Mouse (Mus musculus): Measurements from ENCODE around the gene Olfr1358. TPM values are rescaled to one million over a fixed set of nuclear protein-coding genes. Genes with fewer than 3 reads are reported as not detected.
"Not testable (repeated sequence)": the region's sequence is repeated elsewhere in the genome, so short reads cannot be mapped to it uniquely, and the experiment has no call there.

The Olfr1358 gene
- polyA plus RNA-seq, 1 experiment from 2014 or later, result not detected

- H3K4me1 ChIP-seq, result peaks cover 8% of the 10 kb centered on the region
- H3K4me3 ChIP-seq, result peak overlapping the region; percentile 51
- WGBS, result 9% methylated on average over 26 of the region's 26 CpGs
- H3K9me3 ChIP-seq, result no peaks in the 10 kb centered on the region
- peak; percentile 88 for DNase-seq (ENCODE audit: low spot score)
- no peaks in the 10 kb centered on the region for H3K36me3 ChIP-seq (replicated peaks)
- peak overlapping the region; percentile 51; the same call in 1 of the 2 replicates for H3K27ac ChIP-seq (replicated peaks)
- peaks cover 43% of the 10 kb centered on the region for H3K27me3 ChIP-seq (replicated peaks; ENCODE audit: low read depth, poor library complexity, severe bottlenecking)
Observed at GRCm38 (mm10) chr10:78487431-78488086, 29.7 kb upstream of the Olfr1358 start.

- no peaks in the 10 kb centered on the region for H3K27me3 ChIP-seq (replicated peaks; ENCODE audit: low read depth, poor library complexity, severe bottlenecking)
- H3K9me3 ChIP-seq, result no peaks in the 10 kb centered on the region
- DNase-seq (ENCODE audit: low spot score), result no peak
- 74% methylated on average over 6 of the region's 6 CpGs for WGBS
- H3K27ac ChIP-seq (replicated peaks), result no peak overlapping the region
- H3K4me1 ChIP-seq, result no peaks in the 10 kb centered on the region
- H3K4me3 ChIP-seq, result no peak overlapping the region
- H3K36me3 ChIP-seq (replicated peaks), result no peaks in the 10 kb centered on the region
Observed at GRCm38 (mm10) chr10:78502986-78503733, 14.1 kb upstream of the Olfr1358 start.

GRCm38 (mm10) chr10:78519792-78520191 is 2.6 kb downstream of the Olfr1358 start:
- Histone ChIP-seq H3K4me3 (no peak overlapping the region), H3K36me3 (replicated peaks) (no peaks in the 10 kb centered on the region), H3K27me3 (replicated peaks; ENCODE audit: low read depth, poor library complexity, severe bottlenecking) (no peaks in the 10 kb centered on the region), H3K4me1 (no peaks in the 10 kb centered on the region), H3K9me3 (no peaks in the 10 kb centered on the region), H3K27ac (replicated peaks) (no peak overlapping the region)
- no peak for DNase-seq (ENCODE audit: low spot score)
- 87% methylated on average over 9 of the region's 9 CpGs for WGBS

- Histone ChIP-seq H3K9me3 (no peaks in the 10 kb centered on the region), H3K4me1 (no peaks in the 10 kb centered on the region), H3K27me3 (replicated peaks; ENCODE audit: low read depth, poor library complexity, severe bottlenecking) (no peaks in the 10 kb centered on the region), H3K27ac (replicated peaks) (no peak overlapping the region), H3K4me3 (no peak overlapping the region), H3K36me3 (replicated peaks) (no peaks in the 10 kb centered on the region)
- 58% methylated on average over 17 of the region's 17 CpGs for WGBS
- DNase-seq (ENCODE audit: low spot score), result peak; percentile 17
Observed at GRCm38 (mm10) chr10:78520260-78521005, 3.2 kb downstream of the Olfr1358 start.

- not testable (repeated sequence) for DNase-seq (ENCODE audit: low spot score)
Observed at GRCm38 (mm10) chr10:78525071-78525470, 7.8 kb downstream of the Olfr1358 start.

GRCm38 (mm10) chr10:78525511-78525910 is 8.3 kb downstream of the Olfr1358 start:
- H3K27ac ChIP-seq (replicated peaks), result no peak overlapping the region
- DNase-seq (ENCODE audit: low spot score), result no peak
- WGBS, result 59% methylated on average over 4 of the region's 4 CpGs
- H3K4me3 ChIP-seq, result no peak overlapping the region
- no peaks in the 10 kb centered on the region for H3K9me3 ChIP-seq
- no peaks in the 10 kb centered on the region for H3K27me3 ChIP-seq (replicated peaks; ENCODE audit: low read depth, poor library complexity, severe bottlenecking)
- H3K4me1 ChIP-seq, result no peaks in the 10 kb centered on the region
- H3K36me3 ChIP-seq (replicated peaks), result no peaks in the 10 kb centered on the region

More at GRCm38 (mm10) chr10:78525071-78525470, 7.8 kb downstream of the Olfr1358 start:
- not testable (repeated sequence) for H3K9me3 ChIP-seq; H3K27ac ChIP-seq (replicated peaks); H3K36me3 ChIP-seq (replicated peaks); H3K27me3 ChIP-seq (replicated peaks; ENCODE audit: low read depth, poor library complexity, severe bottlenecking); H3K4me1 ChIP-seq; H3K4me3 ChIP-seq
- WGBS, result 64% methylated on average over 3 of the region's 3 CpGs

- Histone ChIP-seq H3K4me3 (no peak overlapping the region), H3K4me1 (no peaks in the 10 kb centered on the region), H3K27ac (replicated peaks) (no peak overlapping the region), H3K9me3 (no peaks in the 10 kb centered on the region), H3K27me3 (replicated peaks; ENCODE audit: low read depth, poor library complexity, severe bottlenecking) (no peaks in the 10 kb centered on the region), H3K36me3 (replicated peaks) (no peaks in the 10 kb centered on the region)
- DNase-seq (ENCODE audit: low spot score), result no peak
- 59% methylated on average over 2 of the region's 2 CpGs for WGBS
Observed at GRCm38 (mm10) chr10:78540943-78541342, 23.7 kb downstream of the Olfr1358 start.

GRCm38 (mm10) chr10:78565070-78565469 is 47.8 kb downstream of the Olfr1358 start:
- Histone ChIP-seq H3K4me1 (no peaks in the 10 kb centered on the region), H3K27me3 (replicated peaks; ENCODE audit: low read depth, poor library complexity, severe bottlenecking) (no peaks in the 10 kb centered on the region), H3K36me3 (replicated peaks) (no peaks in the 10 kb centered on the region), H3K4me3 (no peak overlapping the region), H3K27ac (replicated peaks) (no peak overlapping the region), H3K9me3 (no peaks in the 10 kb centered on the region)
- DNase-seq (ENCODE audit: low spot score), result no peak
- WGBS, result 90% methylated on average over 1 of the region's 1 CpGs

GRCm38 (mm10) chr10:78569191-78569590 is 52.0 kb downstream of the Olfr1358 start:
- H3K27ac ChIP-seq (replicated peaks), result no peak overlapping the region
- no peak for DNase-seq (ENCODE audit: low spot score)
- no peaks in the 10 kb centered on the region for H3K36me3 ChIP-seq (replicated peaks)
- no peaks in the 10 kb centered on the region for H3K9me3 ChIP-seq
- H3K27me3 ChIP-seq (replicated peaks; ENCODE audit: low read depth, poor library complexity, severe bottlenecking), result no peaks in the 10 kb centered on the region
- H3K4me1 ChIP-seq, result peaks cover 4% of the 10 kb centered on the region; the same call in 1 of the 2 replicates
- no peak overlapping the region for H3K4me3 ChIP-seq
- 82% methylated on average over 3 of the region's 3 CpGs for WGBS

GRCm38 (mm10) chr10:78569686-78570085 is 52.5 kb downstream of the Olfr1358 start:
- Histone ChIP-seq H3K27me3 (replicated peaks; ENCODE audit: low read depth, poor library complexity, severe bottlenecking) (no peaks in the 10 kb centered on the region), H3K4me3 (no peak overlapping the region), H3K27ac (replicated peaks) (no peak overlapping the region), H3K9me3 (no peaks in the 10 kb centered on the region), H3K4me1 (peaks cover 4% of the 10 kb centered on the region; the same call in 1 of the 2 replicates), H3K36me3 (replicated peaks) (no peaks in the 10 kb centered on the region)
- 58% methylated on average over 3 of the region's 3 CpGs for WGBS
- no peak for DNase-seq (ENCODE audit: low spot score)

Data from embryonic facial prominence, embryonic 10.5 days (tissue).